Mouse (Mus musculus): ENCODE results near the gene Rtkn. TPM values are rescaled to one million over a fixed set of nuclear protein-coding genes. Genes with fewer than 3 reads are reported as not detected.
A peak's percentile ranks its signal among the peaks of the same experiment; 100 is the strongest.

Gene Rtkn
- total RNA-seq (2015): 0.52 and 0.67 TPM in 2 replicates
- 0.29 and 1.2 TPM in 2 replicates for total RNA-seq (2017)

DNA sequence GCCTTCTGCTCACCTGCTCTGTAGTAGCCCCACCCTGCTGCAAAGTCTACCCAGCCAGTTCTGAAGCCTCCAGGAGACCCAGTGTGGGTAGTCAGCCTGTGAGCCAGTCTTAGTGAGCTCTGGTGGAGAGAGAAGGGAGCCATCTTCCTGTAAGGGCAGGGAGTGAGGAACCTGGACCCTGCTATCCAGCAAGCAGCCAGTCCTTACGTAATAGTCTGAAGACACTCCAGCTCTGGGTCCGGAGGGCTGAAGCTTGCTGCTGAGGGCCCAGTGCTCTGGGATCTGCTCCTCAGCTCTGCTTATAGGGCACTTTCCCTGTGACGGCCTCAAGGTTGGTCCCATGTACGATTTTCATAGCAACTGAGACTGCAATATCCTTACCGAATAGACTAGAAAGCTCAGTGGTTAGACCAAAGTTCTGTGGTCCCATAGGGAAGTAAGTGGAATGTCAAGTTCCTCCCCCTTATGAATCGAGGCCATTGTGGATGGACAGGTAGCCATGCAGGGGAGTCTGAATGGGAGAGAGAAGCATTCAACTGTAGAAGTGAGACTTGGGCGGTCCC is at the start of gene Rtkn:
TSS of gene Rtkn (plus strand) at position 513 of the 563 bp plus-strand sequence.
- no peak for ATAC-seq (ENCODE audit: poor library complexity, severe bottlenecking)

- 0 out of 2 replicates have a peak, but pooled peaks have one; percentile 29 for ATAC-seq (ENCODE audit: poor library complexity, severe bottlenecking)
These were observed 48.9 kb upstream of the Rtkn start, which contains the start of gene Lbx2 for GRCm38 (mm10) chr6:83086121-83087035. Lbx2 (plus strand) TSS chr6:83086367.

- ATAC-seq (ENCODE audit: poor library complexity, severe bottlenecking): no peak
These were observed 47.9 kb upstream of the Rtkn start for GRCm38 (mm10) chr6:83087205-83087925.

DNA sequence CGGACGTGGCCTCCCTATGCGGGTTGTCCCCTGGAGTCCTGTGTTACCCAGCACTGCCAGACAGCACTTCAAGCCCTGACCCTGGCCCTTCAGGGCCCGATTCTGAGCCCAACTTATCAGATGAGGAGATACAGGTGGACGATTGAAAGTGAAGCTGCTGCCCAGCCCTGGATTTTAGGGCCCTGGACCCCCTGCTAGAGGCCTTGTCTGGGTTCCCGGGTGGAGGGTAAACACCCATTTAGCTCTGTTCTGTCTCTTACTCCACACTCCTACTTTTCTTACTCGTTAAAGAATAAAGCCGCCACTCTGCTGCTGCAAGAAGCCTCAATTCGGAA is 47.4 kb upstream of the Rtkn start:
- no peak for ATAC-seq (ENCODE audit: poor library complexity, severe bottlenecking)

DNA sequence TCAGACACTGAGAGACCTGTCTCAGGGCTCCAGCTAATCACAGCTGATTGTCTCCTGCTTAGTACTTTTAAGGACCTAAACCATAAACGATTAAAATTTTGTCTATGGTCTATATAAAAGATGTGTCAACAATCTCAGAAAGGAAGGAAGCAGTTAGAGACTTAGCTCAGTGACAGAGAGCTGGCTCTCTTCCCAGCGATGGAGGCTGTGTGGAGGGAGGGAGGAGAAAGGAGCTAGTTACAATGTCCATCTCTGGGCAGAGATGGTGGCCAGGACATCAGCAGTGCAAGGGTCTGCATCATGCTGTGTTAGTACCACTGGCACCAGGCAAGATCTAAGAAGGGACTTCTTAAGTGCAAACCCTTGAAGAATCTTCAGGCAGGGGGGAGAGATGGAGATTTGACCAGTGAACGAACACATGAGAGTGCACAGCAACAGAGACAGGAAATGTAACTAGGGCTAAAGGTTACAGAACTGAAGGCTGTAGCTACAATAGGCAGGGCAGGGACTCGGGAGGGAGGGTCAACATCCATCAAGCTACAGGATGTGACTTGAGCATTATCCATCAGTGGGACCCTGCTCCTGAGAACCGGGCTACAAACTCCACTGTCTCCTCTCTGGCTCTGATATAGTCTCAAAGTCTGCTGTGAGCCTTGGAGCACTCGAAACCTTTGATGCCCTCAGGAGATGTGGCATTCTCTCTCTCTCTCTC is 42.7 kb upstream of the Rtkn start:
- no peak for ATAC-seq (ENCODE audit: poor library complexity, severe bottlenecking)

GRCm38 (mm10) chr6:83095968-83096367 is 39.3 kb upstream of the Rtkn start:
- ATAC-seq (ENCODE audit: poor library complexity, severe bottlenecking): peak; percentile 34

DNA sequence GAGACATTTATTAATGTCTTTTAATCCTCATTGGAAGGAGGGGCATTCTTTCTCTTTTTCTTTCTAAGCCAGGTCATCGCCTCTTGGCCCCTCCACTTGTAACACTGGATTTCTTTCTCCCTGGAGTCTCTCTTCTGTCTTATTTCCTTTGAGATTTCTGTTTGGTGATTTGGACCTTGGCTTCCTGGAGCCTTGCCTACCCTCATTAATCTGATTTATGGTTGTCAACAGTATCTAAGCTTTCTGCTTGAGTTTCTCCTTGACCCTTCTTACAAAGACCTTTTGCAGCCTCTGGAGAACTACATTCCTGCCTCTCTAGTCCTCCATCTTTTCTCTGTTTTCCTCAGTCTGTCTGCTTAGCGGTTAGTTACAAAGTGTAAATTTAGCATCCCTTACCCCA is 36.9 kb upstream of the Rtkn start:
- ATAC-seq (ENCODE audit: poor library complexity, severe bottlenecking): no peak

- peak; percentile 88 for ATAC-seq (ENCODE audit: poor library complexity, severe bottlenecking)
These were observed 34.0 kb upstream of the Rtkn start, which contains the start of the genes Ccdc142 and Gm42688 for GRCm38 (mm10) chr6:83101316-83101687. Ccdc142 (plus strand) TSS chr6:83101601. Gm42688 (plus strand) TSS chr6:83101617.

- peak; percentile 77 for ATAC-seq (ENCODE audit: poor library complexity, severe bottlenecking)
These were observed 33.3 kb upstream of the Rtkn start for GRCm38 (mm10) chr6:83101688-83102556.

DNA sequence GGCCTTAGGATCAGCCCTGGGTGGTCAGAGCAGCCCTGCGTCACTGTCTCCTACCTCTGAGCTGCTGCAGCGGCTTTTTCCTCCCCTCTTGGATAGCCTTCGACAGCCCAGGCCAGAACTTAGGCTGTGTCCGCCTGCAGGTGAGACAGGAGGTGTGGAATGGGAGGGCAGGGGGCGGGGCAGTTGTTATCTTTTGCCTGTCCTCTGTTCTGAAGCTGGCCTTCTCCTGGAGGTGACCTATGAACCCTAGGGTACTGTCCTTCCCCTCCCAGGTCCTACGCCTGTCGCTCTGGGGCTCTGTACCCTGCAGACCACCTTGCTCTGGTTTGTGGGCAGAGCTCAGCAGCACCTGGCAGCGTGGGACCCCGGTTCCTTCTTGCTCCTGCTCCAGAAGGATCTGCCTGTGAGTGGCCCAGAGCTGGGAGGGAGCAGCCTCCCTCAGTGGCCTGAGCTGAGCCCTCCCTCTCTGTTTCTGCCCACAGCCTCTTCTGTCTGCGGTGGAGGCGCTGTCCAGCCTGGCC is 32.1 kb upstream of the Rtkn start:
- no peak for ATAC-seq (ENCODE audit: poor library complexity, severe bottlenecking)

GRCm38 (mm10) chr6:83104158-83104557 is 31.1 kb upstream of the Rtkn start:
- ATAC-seq (ENCODE audit: poor library complexity, severe bottlenecking): no peak

GRCm38 (mm10) chr6:83107566-83108400 is 27.5 kb upstream of the Rtkn start:
- ATAC-seq (ENCODE audit: poor library complexity, severe bottlenecking): peak; percentile 75

DNA sequence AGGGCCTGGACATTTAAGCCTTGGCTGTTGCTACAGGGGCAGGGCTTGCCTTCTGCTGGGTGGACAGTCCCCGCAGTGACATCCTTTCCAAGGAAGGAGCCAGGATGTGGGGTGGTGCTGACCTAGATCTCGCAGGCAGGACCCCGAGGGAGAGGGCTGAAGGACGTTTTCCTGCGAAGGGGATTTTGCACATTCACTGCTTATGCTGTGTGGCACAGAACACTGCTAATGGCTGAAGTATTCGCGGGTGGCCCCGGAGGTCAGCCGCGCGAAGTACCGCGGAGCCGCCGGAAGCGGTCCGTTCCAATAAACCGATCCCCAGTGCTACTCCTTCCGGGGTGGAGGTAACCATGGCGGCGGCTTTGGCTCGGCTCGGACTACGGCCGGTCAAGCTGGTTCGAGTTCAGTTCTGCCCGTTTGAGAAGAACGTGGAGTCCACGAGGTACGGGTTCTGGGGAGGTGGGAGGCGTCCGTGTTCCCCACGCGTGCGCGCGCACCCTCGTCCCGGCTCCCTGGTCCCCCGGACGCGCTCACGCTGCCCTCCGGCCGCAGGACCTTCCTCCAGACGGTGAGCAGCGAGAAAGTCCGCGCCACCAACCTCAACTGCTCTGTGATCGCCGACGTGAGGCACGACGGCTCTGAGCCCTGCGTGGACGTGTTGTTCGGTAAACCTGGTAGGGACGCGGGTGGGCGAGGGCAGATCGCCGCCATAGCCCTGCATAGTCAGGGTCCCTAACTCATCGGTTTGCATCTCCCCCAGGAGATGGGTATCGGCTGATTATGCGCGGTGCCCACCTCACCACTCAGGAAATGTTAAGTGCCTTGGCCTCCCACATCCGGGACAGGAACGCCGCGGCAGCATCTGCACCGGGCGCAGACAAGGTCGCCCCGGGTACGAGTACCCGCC is 26.2 kb upstream of the Rtkn start, which contains the start of gene Mrpl53:
TSS of gene Mrpl53 (plus strand) at position 279 of the 907 bp plus-strand sequence.
- ATAC-seq (ENCODE audit: poor library complexity, severe bottlenecking): peak; percentile 91

DNA sequence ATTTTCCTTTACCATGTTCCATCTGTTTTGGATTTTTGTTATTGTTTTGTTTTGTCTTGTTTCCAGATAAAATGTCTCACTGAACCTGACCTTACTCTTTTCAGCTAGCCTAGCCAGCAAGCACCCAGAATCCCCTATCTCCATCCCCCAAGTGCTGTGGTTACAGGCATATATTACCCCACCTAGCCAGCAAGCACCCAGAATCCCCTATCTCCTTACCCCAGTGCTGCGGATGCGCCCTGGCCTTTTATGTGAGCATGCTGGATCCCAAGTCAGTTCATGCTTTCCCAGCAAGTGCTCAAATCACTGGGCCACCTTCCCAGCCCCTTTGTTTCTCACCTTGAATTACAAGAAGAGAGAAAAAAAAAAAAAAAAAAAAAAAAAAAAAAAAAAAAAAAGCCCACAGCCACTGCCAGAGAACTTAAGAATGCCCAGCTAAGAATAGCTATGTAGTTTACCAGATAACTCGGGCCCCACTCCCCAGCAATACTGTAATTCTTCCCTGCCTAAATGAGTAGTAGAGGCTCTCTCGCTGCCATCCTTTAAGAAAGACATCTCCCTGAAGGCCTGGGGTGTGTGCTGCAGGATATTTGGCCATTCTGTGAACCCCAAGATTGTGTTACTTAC is 23.6 kb upstream of the Rtkn start:
- ATAC-seq (ENCODE audit: poor library complexity, severe bottlenecking): no peak

GRCm38 (mm10) chr6:83115011-83115671 is 20.1 kb upstream of the Rtkn start, which contains the start of gene Mogs:
Mogs (plus strand) TSS chr6:83115496.
- peak; percentile 98 for ATAC-seq (ENCODE audit: poor library complexity, severe bottlenecking)

DNA sequence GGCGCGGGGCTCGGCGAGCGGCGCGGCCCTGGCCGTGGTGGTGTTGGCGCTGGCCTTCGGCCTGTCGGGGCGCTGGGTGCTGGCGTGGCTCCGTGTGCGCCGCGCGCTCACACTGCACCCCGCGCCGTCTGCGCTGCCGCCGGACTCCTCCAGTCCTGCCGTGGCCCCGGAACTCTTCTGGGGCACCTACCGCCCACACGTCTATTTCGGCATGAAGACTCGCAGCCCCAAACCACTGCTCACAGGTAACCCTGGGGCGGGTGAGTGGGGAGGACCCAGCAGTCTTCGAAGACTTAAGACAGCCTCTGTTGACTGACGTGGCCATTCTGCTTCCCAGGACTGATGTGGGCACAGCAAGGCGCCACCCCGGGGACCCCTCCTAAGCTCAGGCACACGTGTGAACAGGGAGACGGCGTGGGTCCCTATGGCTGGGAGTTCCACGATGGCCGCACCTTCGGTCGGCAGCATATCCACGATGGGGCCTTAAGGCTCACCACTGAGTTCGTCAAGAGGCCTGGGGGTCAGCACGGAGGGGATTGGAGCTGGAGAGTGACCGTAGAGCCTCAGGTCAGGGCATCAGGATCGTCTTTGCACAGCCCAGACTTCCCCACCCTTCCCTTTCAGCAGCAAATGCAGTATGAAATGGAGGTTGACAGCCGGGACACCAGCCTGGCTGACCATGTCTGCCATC is 19.4 kb upstream of the Rtkn start:
- ATAC-seq (ENCODE audit: poor library complexity, severe bottlenecking): peak; percentile 21
